Mouse (Mus musculus): ENCODE results near the gene Calml4. TPM values are rescaled to one million over a fixed set of nuclear protein-coding genes. Genes with fewer than 3 reads are reported as not detected.

The Calml4 gene
- polyA plus RNA-seq, 1 experiment from 2014 or later = 1.7 TPM

- no peaks in the 10 kb centered on the region for H3K27me3 ChIP-seq (replicated peaks)
- H3K36me3 ChIP-seq = no peaks in the 10 kb centered on the region
- peaks cover 21% of the 10 kb centered on the region for H3K4me1 ChIP-seq
- no peaks in the 10 kb centered on the region for H3K9me3 ChIP-seq
- peak overlapping the region; percentile 75 for H3K27ac ChIP-seq (replicated peaks)
- peak overlapping the region; percentile 94 for H3K4me2 ChIP-seq
- ATAC-seq (ENCODE audit: extremely low read depth, insufficient number of reproducible peaks, low FRiP score, low TSS enrichment) = no peak
- H3K9ac ChIP-seq = peak overlapping the region; percentile 97
- peak overlapping the region; percentile 84 for H3K4me3 ChIP-seq
- WGBS = 45% methylated on average over 3 of the region's 3 CpGs
These were observed 20.3 kb upstream of the Calml4 start for GRCm38 (mm10) chr9:62837611-62838010.

DNA sequence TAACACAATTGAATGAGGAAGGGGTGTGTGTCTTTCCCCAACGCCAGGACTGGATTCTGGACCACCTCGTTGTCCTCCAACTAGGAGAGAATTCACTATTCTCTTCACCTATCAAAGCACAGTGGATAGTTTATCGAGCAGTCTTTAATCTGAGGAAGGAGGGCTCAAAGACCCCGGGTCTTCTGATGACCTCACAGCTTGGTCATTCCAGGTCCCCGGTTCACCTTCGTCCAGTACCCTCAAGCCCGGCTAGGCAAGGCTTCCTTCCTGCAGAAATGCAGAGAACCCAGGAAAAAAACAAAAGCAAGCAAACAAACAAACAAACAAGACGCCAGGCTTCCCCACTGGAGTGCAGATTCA is 19.8 kb upstream of the Calml4 start:
- Histone ChIP-seq H3K9me3 (no peaks in the 10 kb centered on the region), H3K36me3 (no peaks in the 10 kb centered on the region), H3K4me2 (peak overlapping the region; percentile 94), H3K4me3 (peak overlapping the region; percentile 84), H3K4me1 (peaks cover 21% of the 10 kb centered on the region), H3K9ac (peak overlapping the region; percentile 97), H3K27ac (replicated peaks) (peak overlapping the region; percentile 75), H3K27me3 (replicated peaks) (no peaks in the 10 kb centered on the region)
- no peak for ATAC-seq (ENCODE audit: extremely low read depth, insufficient number of reproducible peaks, low FRiP score, low TSS enrichment)
- WGBS = 11% methylated on average over 8 of the region's 8 CpGs

DNA sequence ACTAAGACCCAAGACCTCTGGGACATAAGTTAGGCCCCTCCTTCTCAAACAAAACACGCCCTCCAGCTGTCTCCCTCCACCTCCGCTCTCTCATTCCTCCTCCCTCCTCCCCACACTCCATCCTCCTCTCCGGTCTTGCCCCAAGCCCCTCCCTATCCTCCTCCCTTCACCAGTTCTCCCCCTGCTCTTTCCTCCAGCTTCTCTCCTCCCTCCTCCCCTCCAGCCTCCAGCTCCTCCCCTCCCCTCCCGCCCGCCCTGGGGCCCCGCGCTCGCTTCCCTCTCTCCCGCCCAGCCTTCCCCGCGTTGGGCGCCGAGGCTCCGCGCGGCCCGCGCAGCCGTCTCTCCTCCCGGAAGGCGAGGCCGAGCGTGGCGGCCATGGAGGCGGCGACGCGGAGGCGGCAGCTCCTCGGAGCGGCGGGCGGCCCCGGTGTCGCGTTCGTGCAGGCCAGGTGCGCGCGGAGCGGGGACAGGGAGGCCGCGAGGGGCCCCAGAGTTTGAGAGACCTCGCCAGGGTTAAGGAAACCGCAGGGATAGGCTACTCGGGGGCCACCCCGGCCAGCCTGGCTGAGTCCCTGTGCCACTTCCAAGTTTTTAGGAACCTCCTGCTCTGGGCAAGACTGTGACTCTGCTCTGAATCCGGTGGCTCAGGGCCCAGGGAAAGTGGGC is 19.2 kb upstream of the Calml4 start, which contains the start of gene Cln6:
Cln6 (plus strand) TSS at position 280 of the 666 bp plus-strand sequence.
- Histone ChIP-seq H3K4me2 (peak within 1 kb of the TSS; percentile 94), H3K27ac (replicated peaks) (peak within 1 kb of the TSS; percentile 90), H3K27me3 (replicated peaks) (no peaks in the 10 kb centered on the region), H3K9me3 (no peaks in the 10 kb centered on the region), H3K9ac (peak within 1 kb of the TSS; percentile 97), H3K4me3 (peak within 1 kb of the TSS; percentile 84), H3K36me3 (no peaks in the 10 kb centered on the region), H3K4me1 (peaks cover 21% of the 10 kb centered on the region)
- peak; percentile 85 for ATAC-seq (ENCODE audit: extremely low read depth, insufficient number of reproducible peaks, low FRiP score, low TSS enrichment)
- under 1% methylated on average over 24 of the region's 48 CpGs for WGBS

DNA sequence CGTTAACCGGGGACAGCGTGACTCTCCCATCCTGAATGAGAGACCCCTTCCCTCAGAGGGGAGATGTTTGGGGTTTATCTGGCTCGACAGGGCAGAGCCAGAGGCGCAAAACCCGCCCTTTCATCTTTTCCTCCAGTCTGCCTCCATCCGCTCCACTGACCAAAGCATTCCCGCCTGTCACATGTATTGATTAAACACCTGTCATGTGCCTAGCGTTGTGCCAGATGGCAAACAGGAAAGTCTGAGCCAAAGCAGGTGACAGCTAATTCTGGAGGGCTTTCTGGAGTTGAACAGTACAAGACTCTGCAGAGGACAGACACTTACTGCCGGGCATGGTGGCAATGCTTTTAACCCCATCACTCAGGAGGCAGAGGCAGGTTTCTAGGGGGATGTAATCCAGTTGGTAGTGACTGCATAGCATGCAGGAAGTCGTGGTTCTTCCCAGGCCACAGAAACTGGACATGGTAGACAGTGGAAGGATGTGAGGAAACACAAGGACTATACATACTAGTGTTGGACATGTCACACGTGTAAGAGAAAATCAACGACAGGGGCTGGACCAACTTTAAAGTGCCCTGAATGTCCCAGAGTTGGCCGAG is 18.6 kb upstream of the Calml4 start:
- H3K4me1 ChIP-seq = peaks cover 21% of the 10 kb centered on the region
- peak overlapping the region; percentile 97 for H3K9ac ChIP-seq
- peak overlapping the region; percentile 90 for H3K27ac ChIP-seq (replicated peaks)
- H3K27me3 ChIP-seq (replicated peaks) = no peaks in the 10 kb centered on the region
- peak overlapping the region; percentile 84 for H3K4me3 ChIP-seq
- H3K4me2 ChIP-seq = peak overlapping the region; percentile 94
- H3K9me3 ChIP-seq = no peaks in the 10 kb centered on the region
- ATAC-seq (ENCODE audit: extremely low read depth, insufficient number of reproducible peaks, low FRiP score, low TSS enrichment) = no peak
- 13% methylated on average over 14 of the region's 14 CpGs for WGBS
- H3K36me3 ChIP-seq = no peaks in the 10 kb centered on the region

DNA sequence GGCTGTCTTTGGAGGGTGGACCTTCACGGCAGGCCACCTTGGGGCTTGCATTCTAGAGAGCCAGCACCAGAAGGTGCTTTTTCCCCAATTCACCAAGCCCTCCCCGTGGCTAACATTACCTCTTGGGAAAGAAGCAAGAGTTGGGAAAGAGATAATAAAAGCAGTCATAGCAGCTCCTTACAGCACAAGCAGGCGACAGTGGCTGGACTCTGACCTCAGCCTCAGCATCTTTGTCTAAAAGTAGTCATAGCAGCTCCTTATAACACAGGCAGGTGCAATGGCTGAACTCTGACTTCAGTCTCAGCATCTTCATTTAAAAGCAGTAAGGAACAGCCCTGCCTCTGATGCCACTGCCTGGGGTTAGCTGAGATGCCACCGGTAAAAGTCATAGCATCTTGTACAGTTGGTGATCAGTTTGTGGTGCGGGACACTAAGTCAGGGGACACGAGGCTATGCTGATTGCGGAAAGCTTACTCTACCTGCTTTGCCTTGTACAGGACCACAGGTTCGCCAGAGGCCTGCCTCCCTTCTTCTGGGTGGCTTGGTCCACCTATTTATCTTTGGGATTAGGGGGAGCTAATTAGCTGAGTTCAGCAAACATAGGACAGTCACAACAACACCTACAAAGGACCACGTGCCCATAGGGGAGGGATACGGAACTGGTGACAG is 14.4 kb upstream of the Calml4 start:
- H3K27me3 ChIP-seq (replicated peaks) = no peaks in the 10 kb centered on the region
- WGBS = 75% methylated on average over 10 of the region's 10 CpGs
- H3K9ac ChIP-seq = no peak overlapping the region
- no peak overlapping the region for H3K4me2 ChIP-seq
- H3K4me3 ChIP-seq = no peak overlapping the region
- H3K36me3 ChIP-seq = peaks cover 14% of the 10 kb centered on the region
- H3K9me3 ChIP-seq = no peaks in the 10 kb centered on the region
- H3K4me1 ChIP-seq = peaks cover 17% of the 10 kb centered on the region
- no peak overlapping the region for H3K27ac ChIP-seq (replicated peaks)
- ATAC-seq (ENCODE audit: extremely low read depth, insufficient number of reproducible peaks, low FRiP score, low TSS enrichment) = no peak

GRCm38 (mm10) chr9:62844461-62844860 is 13.4 kb upstream of the Calml4 start:
- Histone ChIP-seq H3K9ac (no peak overlapping the region), H3K4me1 (peaks cover 12% of the 10 kb centered on the region), H3K9me3 (no peaks in the 10 kb centered on the region), H3K27ac (replicated peaks) (no peak overlapping the region), H3K4me3 (no peak overlapping the region), H3K27me3 (replicated peaks) (no peaks in the 10 kb centered on the region), H3K4me2 (no peak overlapping the region), H3K36me3 (peaks cover 22% of the 10 kb centered on the region)
- ATAC-seq (ENCODE audit: extremely low read depth, insufficient number of reproducible peaks, low FRiP score, low TSS enrichment) = no peak
- 84% methylated on average over 5 of the region's 5 CpGs for WGBS

DNA sequence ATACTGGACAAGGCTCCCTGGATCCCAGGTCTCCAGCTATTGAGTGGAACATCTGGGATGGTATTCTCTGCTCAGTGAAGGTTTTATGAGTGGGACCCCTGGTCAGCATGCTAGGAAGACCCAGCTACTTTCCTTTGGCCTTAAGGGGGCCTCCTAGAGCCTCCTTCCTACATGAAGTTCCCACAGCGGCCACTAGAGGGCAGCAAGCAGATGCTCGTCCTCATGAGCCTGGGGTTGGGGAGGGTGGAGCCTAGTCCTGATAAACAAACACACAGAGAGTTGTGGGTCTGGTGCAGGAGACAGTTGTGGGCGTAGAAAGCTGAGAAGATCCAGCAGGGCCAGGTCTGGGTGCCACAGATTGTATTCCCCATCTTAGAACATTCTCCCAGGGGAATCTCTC is 10.2 kb upstream of the Calml4 start:
- Histone ChIP-seq H3K4me2 (no peak overlapping the region), H3K4me1 (peaks cover 9% of the 10 kb centered on the region; the same call in 1 of the 2 replicates), H3K36me3 (peaks cover 42% of the 10 kb centered on the region), H3K4me3 (no peak overlapping the region), H3K9me3 (no peaks in the 10 kb centered on the region), H3K27me3 (replicated peaks) (no peaks in the 10 kb centered on the region), H3K9ac (no peak overlapping the region), H3K27ac (replicated peaks) (no peak overlapping the region)
- WGBS = 3% methylated on average over 3 of the region's 3 CpGs
- ATAC-seq (ENCODE audit: extremely low read depth, insufficient number of reproducible peaks, low FRiP score, low TSS enrichment) = no peak; the same call in 1 of the 2 replicates

DNA sequence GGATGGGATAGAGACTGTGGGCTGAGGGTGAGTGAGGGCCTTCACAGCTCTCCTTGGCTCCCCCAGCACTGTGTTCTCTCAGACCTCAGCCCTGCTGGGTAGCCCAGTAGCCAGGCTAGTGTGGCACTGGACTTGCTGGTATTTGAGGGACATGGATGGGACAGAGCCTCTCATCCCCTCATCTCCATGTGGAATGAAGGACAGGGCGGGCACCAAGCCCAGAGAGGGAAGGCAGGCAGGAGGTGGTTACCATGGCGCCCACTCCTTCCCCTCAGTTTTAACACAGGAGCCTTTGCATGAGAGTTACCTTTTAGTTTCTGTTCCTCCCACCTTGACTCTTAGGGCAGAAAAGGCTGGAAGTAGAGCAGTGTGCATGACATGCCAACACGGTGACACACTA is 9.2 kb upstream of the Calml4 start:
- Histone ChIP-seq H3K9ac (no peak overlapping the region), H3K9me3 (no peaks in the 10 kb centered on the region), H3K4me3 (no peak overlapping the region), H3K36me3 (peaks cover 42% of the 10 kb centered on the region), H3K4me1 (peaks cover 9% of the 10 kb centered on the region; the same call in 1 of the 2 replicates), H3K4me2 (no peak overlapping the region), H3K27me3 (replicated peaks) (no peaks in the 10 kb centered on the region), H3K27ac (replicated peaks) (no peak overlapping the region)
- ATAC-seq (ENCODE audit: extremely low read depth, insufficient number of reproducible peaks, low FRiP score, low TSS enrichment) = no peak
- 92% methylated on average over 3 of the region's 3 CpGs for whole genome bisulfite sequencing

- no peak overlapping the region for H3K4me2 ChIP-seq
- 85% methylated on average over 2 of the region's 2 CpGs for WGBS
- no peak overlapping the region for H3K9ac ChIP-seq
- H3K27me3 ChIP-seq (replicated peaks) = no peaks in the 10 kb centered on the region
- H3K9me3 ChIP-seq = no peaks in the 10 kb centered on the region
- no peak overlapping the region for H3K4me3 ChIP-seq
- peaks cover 35% of the 10 kb centered on the region for H3K36me3 ChIP-seq
- H3K4me1 ChIP-seq = peaks cover 22% of the 10 kb centered on the region
- no peak overlapping the region for H3K27ac ChIP-seq (replicated peaks)
- no peak for ATAC-seq (ENCODE audit: extremely low read depth, insufficient number of reproducible peaks, low FRiP score, low TSS enrichment)
These were observed 6.3 kb upstream of the Calml4 start for GRCm38 (mm10) chr9:62851571-62851970.

- no peaks in the 10 kb centered on the region for H3K9me3 ChIP-seq
- 0 out of 2 replicates have a peak overlapping the region, but pooled peaks have one; percentile 6 for H3K27ac ChIP-seq (replicated peaks)
- no peaks in the 10 kb centered on the region; the same call in 1 of the 2 replicates for H3K27me3 ChIP-seq (replicated peaks)
- H3K4me1 ChIP-seq = peaks cover 38% of the 10 kb centered on the region
- 51% methylated on average over 4 of the region's 4 CpGs for WGBS
- no peak for ATAC-seq (ENCODE audit: extremely low read depth, insufficient number of reproducible peaks, low FRiP score, low TSS enrichment)
- no peak overlapping the region for H3K4me2 ChIP-seq
- no peak overlapping the region for H3K9ac ChIP-seq
- H3K36me3 ChIP-seq = peaks cover 20% of the 10 kb centered on the region
- no peak overlapping the region for H3K4me3 ChIP-seq
These were observed 3.4 kb upstream of the Calml4 start for GRCm38 (mm10) chr9:62854483-62854882.

GRCm38 (mm10) chr9:62857216-62857615 is 664 bp upstream of the Calml4 start:
- H3K4me1 ChIP-seq = peaks cover 33% of the 10 kb centered on the region
- no peak overlapping the region for H3K4me3 ChIP-seq
- H3K9me3 ChIP-seq = no peaks in the 10 kb centered on the region
- H3K4me2 ChIP-seq = 0 out of 2 replicates have a peak overlapping the region, but pooled peaks have one; percentile 14
- H3K36me3 ChIP-seq = no peaks in the 10 kb centered on the region
- WGBS = 69% methylated on average over 9 of the region's 9 CpGs
- H3K27me3 ChIP-seq (replicated peaks) = no peaks in the 10 kb centered on the region; the same call in 1 of the 2 replicates
- H3K27ac ChIP-seq (replicated peaks) = 0 out of 2 replicates have a peak overlapping the region, but pooled peaks have one; percentile 6
- no peak for ATAC-seq (ENCODE audit: extremely low read depth, insufficient number of reproducible peaks, low FRiP score, low TSS enrichment)
- no peak overlapping the region for H3K9ac ChIP-seq

Data from heart, embryonic 13.5 days (tissue).